Mouse (Mus musculus): ENCODE measurements at regions not wholly inside any gene's neighbourhood (a gene's known extent, or its start where the extent isn't known, plus 50 kb on each side); places are given as distances from the start of the nearest gene placed in this dataset.

DNA sequence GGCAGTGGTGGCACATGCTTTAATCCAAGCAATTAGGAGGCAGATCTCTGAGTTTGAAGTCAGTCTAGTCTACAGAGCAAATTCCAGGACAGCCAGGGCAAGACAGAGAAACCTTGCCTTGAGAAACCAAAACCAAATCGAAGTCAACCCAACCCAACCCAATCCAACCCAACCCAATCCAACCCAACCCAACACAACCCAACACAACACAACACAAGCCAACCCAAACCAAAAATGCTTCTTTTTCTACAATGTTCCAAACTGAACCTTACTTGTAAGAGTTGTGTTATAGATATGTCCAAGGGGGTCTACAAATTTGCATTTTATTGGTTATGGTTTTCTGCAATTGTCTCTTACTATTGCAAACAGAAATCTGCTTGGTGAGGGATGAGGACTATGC is 52.8 kb upstream of the Chodl start:
- no peak for DNase-seq (ENCODE audit: low read depth)

DNA sequence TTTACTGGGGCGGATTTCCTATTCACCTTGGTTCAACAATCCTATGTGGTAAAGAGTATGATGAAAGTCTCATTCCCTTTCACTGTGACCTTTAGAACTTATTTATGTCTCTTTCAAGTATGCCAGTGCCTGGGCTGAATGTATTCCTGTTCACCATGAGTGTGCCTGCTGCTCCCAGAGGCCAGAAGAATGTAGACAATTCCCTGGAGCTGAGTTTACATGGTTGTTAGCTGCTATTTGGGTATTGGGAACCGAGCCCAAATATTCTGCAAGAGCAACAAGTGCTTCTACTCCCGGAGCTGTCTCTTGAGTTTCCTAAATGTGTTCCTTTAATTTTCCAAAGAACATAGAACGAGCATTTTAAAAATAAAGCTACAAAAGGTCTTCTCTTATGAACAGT is 71.7 kb upstream of the Chodl start:
- DNase-seq (ENCODE audit: low read depth) = no peak

DNA sequence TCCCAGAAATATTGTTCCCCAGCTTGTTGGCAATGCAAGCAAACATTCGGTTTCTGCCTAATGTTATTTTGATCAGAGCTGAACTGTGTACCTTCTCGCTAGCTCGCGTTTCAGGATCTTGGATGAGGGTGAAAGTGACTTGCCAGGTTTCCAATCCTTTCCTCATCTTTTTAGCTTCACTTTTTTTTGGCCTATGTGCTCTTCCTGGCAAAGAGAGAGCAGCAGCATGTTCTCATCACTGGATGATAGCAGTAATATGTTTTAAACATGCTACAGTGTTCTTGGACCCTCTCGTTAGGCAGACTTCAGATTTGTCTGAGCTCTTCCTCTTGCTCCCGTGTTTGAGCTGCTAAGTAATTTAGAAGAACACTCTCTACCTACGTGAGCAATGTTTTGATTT is 99.8 kb upstream of the Chodl start:
- DNase-seq (ENCODE audit: low read depth) = no peak

DNA sequence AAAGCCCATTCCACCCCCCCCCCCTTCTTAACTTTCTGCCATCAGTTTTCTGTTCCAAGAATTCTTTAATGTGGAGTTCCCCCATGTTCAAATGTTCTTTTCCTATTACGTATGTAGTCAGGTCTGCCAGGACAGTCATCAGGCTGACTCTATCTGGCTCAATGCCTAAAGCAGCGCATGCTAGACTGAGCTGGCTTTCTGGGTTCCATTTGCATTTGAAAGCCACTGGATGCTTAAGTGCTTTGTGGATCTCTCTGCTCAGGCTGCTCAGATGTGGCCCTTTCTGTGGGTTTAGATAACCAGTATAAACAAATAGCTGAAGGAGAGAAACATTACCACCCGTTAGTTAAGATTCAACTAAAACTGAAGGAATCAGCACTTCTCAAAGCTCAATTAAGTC is 103.0 kb upstream of the Chodl start:
- no peak for DNase-seq (ENCODE audit: low read depth)

DNA sequence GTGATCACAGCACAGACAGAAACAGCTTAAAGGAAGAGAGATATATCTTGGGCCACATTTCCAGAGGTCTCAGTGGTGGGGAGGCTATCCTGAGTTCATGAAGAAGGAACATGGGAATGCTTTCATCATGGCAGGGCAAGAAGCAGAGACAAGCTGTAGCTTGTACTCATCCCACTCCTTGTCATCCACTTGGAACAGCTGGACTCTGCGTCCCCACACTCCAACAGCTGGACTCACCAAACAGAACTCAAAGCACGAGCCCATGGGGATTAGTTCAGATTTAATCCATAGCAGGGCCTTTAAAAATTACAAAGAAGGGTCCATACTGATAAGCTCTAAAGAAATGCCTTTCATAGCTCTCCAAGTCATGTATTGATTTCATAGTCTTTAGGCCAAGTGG is 140.7 kb upstream of the Chodl start:
- no peak for DNase-seq (ENCODE audit: low read depth)

DNA sequence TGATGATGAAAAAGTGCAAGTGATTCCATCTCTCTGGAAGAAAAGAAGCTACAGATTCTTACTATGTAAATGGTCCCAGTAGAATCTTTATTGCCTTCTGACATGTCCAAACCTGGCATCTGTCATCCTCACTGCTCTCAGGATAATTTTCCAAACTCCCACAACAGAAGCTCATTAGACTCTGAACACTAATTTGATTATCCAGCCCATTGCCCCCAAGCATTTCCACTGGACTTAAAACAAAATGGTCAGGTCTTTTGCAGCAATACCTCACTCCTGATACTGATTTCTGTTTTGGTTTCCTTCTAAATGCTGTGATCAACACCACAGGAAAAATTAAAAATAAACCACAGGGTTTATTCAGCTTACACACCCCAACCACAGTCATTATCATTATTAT is 171.5 kb upstream of the Chodl start:
- no peak for DNase-seq (ENCODE audit: low read depth)

DNA sequence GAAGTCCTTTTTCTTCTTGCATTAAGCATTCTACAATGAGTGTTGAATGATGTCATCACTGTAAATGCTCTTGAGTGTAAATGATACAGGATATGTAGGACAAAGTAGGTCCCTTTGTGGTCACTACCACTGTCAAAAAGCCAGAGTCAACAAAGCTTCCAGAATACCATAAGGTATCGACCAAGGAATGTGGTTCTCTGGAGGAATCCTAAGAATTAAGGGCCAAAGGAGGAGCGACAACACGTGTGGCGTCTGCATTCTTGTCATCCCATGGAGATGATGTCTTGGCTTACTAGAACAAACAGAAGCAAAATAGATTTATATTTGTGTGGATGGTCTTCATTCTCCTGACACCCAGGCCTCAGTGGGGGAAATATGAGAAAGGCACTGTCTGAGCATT is 161.4 kb upstream of the D16Ertd472e start:
- DNase-seq (ENCODE audit: low read depth) = no peak

DNA sequence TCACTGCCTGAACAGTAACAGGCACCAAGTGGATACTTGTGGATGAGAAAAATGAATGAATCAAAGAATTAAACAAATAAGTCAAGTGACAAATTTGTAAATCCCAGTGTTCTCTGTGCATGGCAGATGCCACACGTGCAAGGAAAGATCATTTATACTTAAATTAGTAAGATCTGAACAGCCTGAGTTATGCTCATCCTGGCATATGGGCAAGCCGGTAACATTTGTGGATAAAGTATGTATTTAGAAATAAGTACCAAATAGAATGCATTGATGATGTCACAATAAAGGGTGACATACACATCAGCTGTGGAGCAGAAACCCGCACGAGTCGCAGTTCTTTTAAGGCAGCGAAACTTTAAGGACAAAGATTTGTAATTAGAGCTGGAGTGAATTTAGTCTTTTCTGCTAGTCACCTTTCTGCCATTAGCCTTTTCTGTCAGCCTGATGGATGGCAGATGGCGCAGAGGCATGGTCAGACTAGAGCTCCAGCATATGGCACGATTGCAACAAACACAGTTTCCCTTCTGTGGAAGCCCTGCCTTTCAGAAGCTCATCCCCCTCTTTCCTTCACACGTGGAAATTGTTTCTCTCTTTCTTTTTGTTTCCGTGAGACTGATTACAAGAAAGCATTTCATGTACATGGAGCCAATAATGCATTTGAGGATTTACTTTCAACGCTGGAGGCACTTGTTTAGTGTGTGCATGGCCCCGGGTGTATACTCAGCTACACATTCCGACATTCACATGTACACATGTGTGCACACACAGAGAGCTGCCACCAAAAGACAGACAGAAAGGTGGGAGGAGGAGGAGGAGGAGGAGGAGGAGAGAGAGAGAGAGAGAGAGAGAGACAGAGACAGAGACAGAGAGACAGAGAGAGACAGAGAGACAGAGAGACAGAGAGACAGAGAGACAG is 154.3 kb upstream of the D16Ertd472e start:
- DNase-seq (ENCODE audit: low read depth) = no peak

DNA sequence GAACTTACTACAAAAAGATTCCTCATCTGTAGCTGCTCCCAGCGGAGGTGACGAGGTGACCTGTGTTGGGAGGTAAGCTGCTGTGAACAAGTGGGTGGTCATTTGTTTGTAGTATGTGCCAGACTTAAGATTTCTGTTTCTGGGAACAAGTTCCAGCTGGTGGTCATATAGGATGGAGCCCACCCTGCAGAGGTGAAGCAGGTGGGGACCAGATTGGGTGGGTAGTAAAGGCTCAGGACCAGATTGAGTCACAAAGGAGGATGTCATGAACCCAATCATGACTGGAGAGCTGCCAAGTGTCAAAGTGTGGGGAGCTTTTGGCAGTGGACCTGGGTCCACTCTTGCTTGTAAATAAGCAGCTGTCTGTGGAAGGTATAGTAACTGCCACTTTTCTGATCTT is 149.0 kb upstream of the D16Ertd472e start:
- DNase-seq (ENCODE audit: low read depth) = no peak

DNA sequence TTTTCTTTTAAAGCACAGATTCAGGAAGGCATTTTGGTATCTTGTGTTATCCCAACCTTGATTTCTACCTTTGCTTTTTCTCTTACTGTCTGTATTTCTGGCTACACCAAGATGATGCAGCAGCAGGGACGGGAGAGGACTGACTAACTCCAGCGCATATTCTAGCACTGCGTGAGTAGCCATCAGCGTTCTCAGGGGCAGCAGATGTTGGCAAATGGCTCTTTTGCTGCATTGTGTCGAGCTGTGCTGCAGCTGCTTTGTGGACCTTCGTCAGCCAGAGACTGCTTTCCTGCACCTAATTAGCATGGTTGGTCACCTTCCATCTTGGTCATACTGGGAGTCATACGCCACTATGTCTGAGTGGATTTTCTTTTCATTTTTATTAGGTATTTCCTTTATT is 133.4 kb upstream of the D16Ertd472e start:
- no peak for DNase-seq (ENCODE audit: low read depth)

DNA sequence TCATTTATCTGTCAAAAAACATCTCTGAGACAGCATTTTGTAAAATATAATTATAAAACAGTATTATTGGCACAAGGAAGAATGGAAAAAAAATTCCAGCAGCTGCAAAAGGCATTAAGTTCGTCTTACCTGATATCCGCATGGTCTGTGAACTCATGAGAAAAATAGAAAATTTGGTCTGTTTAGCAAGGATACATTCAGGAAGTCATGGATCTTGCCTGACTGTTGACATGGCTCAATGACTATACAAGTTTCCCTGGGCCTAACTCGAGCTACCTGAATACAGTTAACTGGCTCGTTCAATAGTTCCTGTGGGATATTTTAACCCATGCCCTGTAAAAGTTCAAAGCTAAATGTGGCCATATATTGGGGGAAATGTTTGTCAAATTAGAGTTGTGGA is 131.1 kb upstream of the D16Ertd472e start:
- DNase-seq (ENCODE audit: low read depth) = no peak

DNA sequence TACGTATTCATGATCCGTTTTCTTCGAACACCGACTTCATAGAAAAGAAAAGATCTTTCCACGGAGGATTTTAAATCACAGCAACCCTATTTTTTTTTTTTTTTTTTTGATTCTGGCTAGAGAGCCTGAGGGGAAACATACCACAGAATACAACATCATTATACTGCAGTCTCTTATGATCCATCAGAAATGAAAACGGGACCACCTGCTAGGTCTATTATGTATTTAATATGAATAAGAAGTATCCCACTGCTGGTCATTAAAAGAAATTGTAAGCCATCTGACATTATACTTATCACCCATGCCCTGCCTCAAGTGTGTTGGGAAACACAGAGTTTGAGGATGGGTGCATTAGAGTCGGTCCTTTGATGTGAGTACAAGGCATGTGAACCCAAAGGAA is 130.7 kb upstream of the D16Ertd472e start:
- DNase-seq (ENCODE audit: low read depth) = no peak

DNA sequence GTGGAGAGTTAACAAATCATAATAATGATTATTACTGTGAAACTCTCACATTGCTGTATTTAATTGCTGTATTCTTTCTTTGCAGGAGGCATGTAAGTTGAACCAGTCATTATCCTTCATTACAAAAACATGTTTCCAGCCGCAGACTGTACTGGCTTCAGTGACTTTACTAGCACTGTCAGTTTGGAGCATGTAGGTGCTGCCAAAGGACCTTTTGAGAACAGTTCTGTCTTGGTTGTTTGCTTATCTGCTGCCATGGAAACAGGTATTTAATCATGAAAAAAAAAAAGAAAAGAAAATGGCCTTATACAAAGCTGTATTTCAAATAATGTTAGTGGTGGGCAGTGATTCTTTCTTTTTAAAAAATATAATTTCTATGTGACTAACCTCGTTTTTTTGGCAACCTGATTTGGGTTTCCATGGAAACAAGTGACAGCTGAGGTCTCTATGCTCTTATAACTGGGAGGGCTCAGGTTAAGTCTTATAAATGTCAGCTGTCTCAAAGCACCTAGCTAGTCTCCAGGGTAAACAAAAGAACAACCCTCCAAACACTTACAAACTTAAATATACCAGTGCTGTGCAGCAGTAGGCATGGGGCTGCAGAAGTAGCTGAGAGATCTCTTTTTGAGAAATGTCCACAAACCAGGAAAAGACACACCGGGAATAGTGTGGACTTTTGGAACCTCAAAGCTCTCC is 121.2 kb upstream of the D16Ertd472e start:
- DNase-seq (ENCODE audit: low read depth) = no peak

DNA sequence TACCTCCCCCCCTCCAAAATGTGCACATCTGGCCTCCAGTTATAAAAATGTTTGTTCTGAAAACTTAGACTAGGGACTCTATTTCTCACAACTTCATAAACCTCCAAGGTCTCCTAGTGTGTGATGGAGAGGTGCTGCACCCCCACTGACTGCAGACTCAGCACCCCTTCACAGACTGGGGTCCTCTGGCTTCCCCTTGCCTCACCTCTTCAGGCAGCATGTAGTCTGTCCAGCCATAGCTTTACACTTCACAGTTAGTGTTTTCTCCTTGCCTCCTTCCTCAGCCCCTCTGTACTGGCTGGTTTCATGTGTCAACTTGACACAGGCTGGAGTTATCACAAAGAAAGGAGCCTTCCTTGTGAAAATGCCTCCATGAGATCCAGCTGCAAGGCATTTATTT is 111.7 kb upstream of the D16Ertd472e start:
- no peak for DNase-seq (ENCODE audit: low read depth)

DNA sequence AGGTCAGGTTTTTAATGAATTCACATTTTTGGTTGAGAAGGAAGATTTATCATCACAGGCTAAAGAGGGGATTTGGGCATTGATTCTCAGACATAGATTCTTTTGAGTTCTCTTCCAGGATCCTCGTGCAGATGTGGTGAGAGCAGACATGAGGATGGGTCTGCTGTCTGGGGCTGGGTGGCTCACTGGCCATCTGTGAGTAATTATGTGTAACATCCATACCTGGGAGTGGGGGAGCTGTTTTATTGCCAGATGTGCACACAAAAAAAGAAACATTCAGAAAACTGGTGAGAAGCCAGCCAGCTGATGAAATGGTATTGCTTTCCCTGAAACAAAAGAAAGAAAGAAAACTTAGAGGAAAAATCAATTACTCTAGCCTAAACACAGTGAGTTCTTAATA is 108.7 kb upstream of the D16Ertd472e start:
- no peak for DNase-seq (ENCODE audit: low read depth)

DNA sequence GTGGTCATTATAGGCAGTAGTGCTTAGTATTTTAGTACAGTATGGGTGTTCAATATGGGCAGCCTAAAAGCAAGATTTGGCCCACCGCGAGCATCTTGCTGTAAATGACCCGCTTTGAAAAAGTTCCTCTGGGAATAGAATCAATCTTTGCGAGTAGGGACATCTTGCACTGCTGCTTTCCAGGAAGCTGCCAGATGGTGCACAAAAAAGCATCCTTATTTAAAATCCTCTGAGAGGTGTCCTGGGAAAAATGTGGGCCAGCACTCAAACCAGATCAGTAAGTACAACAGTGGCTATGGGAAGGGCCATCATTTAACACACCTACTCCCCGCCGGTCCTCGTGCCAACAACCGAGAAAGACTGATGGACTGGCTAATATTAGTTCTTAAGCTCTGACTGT is 107.5 kb upstream of the D16Ertd472e start:
- no peak for DNase-seq (ENCODE audit: low read depth)

DNA sequence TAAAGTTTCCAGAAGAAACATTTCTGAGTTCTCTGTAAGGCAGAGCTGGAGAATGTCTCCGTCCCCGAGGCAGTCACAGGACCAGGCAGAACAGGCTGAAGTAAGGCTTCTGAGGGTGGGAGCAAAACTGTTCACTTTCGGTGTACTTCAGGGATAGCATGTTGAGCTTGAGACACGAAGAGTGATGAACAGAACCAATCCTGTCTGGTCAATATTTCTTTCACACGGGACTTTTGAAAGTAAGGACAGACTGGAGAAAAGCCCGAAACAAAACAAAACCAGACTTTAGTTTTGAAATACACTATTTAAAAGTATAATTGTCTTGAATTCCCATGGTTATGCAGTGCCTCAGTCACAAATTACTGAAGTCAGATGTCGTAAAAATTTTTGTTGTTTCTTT is 84.6 kb upstream of the D16Ertd472e start:
- no peak for DNase-seq (ENCODE audit: low read depth)

DNA sequence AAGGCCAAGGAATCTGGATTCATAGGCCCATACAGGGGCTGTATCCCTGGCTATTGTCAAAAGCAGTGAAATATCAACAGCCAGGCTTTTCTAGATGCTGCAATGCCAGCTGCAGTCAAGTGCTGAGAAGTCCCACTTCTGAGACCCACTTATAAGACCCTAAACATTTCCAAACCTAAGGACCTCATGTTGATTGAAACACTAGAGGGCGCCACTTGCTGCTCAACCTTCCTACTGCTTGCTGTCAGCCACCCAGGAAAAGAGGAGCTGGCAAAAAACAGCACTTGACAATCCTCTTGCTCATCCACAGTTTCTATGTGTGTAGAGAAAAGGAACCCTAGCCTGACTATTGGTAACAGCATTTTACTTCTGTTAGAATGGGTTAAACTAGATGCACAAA is 68.2 kb upstream of the D16Ertd472e start:
- DNase-seq (ENCODE audit: low read depth) = peak; percentile 9

DNA sequence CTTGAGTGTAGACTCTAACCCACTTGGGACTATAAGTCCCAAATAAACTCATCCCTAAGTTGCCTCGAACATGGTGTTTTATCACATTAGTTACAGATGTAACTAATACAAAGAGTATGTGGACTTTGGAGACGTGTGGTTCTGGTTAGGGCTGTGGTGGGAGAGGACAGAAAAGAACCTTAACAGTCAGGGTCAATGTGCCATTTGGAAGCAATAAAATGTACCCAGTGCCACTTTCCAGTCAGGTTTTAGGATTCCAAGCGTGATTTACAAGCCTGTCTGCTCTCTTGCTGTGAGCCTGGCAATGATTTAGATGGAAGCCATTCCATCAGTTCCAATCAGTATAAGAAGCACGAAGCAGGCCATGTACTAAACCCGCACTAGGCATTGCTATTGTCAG is 65.2 kb upstream of the D16Ertd472e start:
- DNase-seq (ENCODE audit: low read depth) = no peak

DNA sequence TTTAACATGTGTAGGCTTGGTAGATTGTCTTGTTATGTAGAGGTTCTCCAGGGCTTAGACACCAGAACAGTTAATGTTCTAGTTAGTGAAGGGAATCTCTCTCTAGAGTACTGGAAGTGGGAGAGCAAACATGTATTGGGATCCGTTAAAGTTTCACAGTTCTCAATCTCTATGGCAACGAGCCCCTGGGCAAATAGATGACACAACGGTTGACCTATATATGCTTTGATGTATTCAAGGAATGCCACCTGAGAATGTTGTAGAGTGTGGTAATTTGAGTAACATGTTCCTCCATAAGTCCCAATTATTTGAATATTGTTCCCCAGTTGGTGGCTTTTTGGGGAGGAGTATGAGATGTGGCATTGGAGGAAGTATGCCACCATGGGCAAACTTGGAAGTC is 64.7 kb upstream of the D16Ertd472e start:
- no peak for DNase-seq (ENCODE audit: low read depth)

DNA sequence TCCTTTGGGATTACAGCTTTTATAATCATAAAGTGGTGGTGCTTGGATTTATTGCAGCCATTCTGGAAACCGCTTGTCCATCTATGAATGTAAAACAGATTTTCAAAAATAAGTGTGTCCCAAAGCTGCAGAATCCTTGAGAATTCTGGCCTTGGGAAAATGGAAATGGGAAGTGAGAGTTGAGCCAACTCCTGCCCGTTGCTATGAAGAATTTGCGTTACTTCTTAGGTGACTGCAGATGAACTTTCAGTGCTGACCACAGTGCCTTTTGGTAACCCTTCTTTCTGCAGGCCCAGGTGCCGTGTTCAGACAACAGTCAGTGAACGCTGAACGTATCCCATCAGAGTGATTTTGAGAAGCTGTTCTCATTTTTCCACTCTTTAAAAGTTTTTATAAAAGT is 60.9 kb upstream of the D16Ertd472e start:
- DNase-seq (ENCODE audit: low read depth) = no peak

DNA sequence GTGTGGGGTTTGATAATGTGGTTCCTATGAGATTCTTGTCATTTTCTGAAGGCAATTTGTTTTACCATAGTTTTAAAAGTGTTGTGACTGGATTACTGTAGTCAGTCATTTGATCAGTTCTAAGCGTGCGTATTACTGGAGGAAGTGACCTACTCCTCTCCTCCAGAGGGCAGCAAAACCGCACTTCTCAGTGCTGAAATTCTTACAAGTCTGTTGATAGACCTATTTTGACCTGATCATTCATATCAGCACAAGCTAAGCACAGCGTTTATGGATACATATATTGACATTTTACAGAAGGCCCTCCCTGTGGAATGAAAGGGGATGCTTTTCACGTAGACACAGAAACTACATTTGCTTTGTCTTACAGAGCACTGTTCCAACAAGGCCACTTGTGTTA is 60.5 kb upstream of the D16Ertd472e start:
- peak; percentile 42 for DNase-seq (ENCODE audit: low read depth)

DNA sequence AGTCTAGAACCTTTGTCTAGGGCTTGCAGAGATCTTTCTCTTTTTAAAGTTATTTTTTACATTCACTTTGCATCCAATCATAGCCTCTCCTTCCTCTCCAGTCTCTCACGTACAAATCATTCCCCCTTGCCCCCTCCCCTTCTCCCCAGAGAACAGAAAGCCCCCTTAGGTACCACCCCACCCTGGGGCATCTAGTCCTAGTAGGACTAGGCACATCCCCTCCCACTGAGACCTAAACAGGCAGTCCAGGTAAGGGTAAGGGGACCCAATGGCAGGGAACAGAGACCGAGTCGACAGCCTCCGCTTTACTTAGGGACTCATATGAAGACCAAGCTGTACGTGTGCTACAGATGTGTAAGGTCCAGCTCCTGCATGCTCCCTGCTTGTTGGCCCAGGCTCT is 59.3 kb upstream of the D16Ertd472e start:
- DNase-seq (ENCODE audit: low read depth) = no peak

DNA sequence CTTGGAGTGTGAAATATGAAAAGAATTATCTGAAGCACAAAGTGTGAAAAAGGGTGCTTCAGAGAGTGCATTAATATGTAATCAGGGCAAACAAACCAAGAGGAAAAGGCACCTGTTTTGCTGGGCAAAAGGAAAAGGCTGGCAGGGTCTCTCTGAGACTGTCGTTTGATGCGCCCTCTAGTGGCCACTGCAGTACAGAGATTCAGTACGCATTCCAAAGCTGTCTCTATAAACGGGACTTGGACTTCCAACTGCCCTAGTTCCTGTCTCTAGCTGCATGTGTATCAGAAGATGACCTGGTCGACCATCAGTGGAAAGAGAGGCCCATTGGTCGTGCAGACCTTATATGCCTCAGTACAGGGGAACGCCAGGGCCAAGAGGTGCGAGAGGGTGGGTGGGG is 58.7 kb upstream of the D16Ertd472e start:
- DNase-seq (ENCODE audit: low read depth) = peak; percentile 42

Data from c-Kit-positive CD71-negative TER-119-negative erythroid progenitor cells, embryonic 14.5 days (primary cell).